Mouse (Mus musculus) spleen, adult 2 months (tissue): ENCODE results near the gene Lrrc1. TPM values are rescaled to one million over a fixed set of nuclear protein-coding genes. Genes with fewer than 3 reads are reported as not detected.
A peak's percentile ranks its signal among the peaks of the same experiment; 100 is the strongest.

Experiments
- DNase-seq, 2 experiments: peaks; one replicate each; pipeline versions ENCODE4 v3.0.0 to v3.0.0-alpha.2; 2012 to 2021; ENCODE audit warnings: low spot score in 2 of 2, low read depth in 1 of 2
- H3K27ac ChIP-seq: fragments of 200-500 bp; 2 replicates; pipeline ENCODE4 v1.5.1; 2012; ENCODE audit warnings: low read length, inconsistent platforms; ENCODE audit not compliant: insufficient read depth
- H3K27me3 ChIP-seq: fragments of 200-500 bp; 2 replicates; pipeline ENCODE4 v1.6.1; 2012; ENCODE audit warnings: mild to moderate bottlenecking, moderate library complexity, low read length, inconsistent platforms; ENCODE audit not compliant: control insufficient read depth, insufficient read depth
- H3K36me3 ChIP-seq: fragments of 200-500 bp; 2 replicates; pipeline ENCODE4 v1.6.1; 2012; ENCODE audit warnings: mild to moderate bottlenecking, low read length, inconsistent platforms; ENCODE audit not compliant: control insufficient read depth, insufficient read depth
- H3K4me1 ChIP-seq: fragments of 200-500 bp; 2 replicates; pipeline ENCODE4 v1.6.1; 2011; ENCODE audit warnings: inconsistent platforms; ENCODE audit not compliant: control insufficient read depth, insufficient read depth, insufficient read length
- H3K4me3 ChIP-seq: fragments of 200-500 bp; 2 replicates; pipeline ENCODE4 v1.5.1; 2011; ENCODE audit warnings: mild to moderate bottlenecking, inconsistent platforms; ENCODE audit not compliant: insufficient read depth, insufficient read length; ENCODE audit errors: extremely low read depth
- CTCF ChIP-seq: fragments of 200-500 bp; IDR thresholded peaks from 2 replicates; pipeline ENCODE4 v1.5.1; 2011; ENCODE audit warnings: mild to moderate bottlenecking, inconsistent platforms; ENCODE audit not compliant: insufficient read depth, insufficient read length, insufficient replicate concordance; ENCODE audit errors: extremely low read depth
- POLR2A ChIP-seq: fragments of 200-500 bp; IDR thresholded peaks from 2 replicates; pipeline ENCODE4 v1.6.1; 2011; ENCODE audit warnings: low read depth, low read length, inconsistent platforms
- WGBS: fragments of 180-500 bp; shearing (Covaris S2); methylation state at CpG from one replicate; pipeline ENCODE4 v1.1.7; 2018; 5-methylcytosine and 5-hydroxymethylcytosine counted together
- polyA plus RNA-seq: library from polyadenylated mRNA; depleted of rRNA; stranded (reverse); fragments of >200 nt; gene quantifications from 2 replicates; pipeline ENCODE4 v1.2.3, GENCODE M21; 2012; rRNA removed

Gene Lrrc1
- 12.7 and 16.5 TPM in 2 replicates for polyA plus RNA-seq

DNA sequence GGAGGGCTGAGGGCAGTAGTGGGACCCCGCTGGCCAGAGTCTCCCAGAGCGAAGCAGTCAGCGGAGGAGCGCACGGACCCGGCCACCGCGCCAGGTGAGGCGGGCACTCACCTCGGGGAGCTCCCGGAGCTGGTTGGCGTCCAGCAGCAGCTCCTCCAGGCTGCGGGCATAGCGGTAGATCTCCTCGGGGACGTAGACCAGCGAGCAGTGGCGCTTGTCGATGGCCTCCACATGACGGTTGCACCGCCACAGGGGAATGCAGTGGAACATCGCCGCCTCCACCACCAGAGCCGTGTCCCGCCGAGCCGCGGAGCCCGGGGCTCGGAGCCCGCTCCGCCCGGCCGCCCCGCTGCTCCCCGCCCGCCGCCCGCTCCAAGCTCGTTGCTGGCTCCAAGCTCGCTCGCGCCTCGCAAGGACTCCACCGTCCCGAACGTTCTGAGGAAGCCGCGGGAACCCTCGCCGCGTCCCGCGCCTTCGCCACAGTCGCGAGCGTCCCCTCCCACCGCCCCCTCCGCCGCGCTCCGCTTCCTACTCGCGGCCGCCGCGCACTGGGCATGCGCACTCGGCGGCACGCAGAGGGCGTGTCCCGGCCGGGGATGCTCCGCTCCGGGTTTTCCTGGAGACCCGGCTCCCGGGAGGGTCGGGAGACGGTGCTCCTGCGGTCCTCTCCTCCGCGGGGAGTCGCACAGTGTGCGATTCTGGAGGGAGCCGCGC is at the start of gene Lrrc1:
Gene Lrrc1, minus strand, starts transcription at position 517 of the 714 bp plus-strand sequence.
- peak; percentile 50 to 68 for DNase-seq
- H3K27me3 ChIP-seq, result peaks cover 2% of the 10 kb centered on the region; the same call in 1 of the 2 replicates
- under 1% methylated on average over 86 of the region's 88 CpGs for WGBS
- TF ChIP-seq POLR2A (peak; percentile 53), CTCF (no peak)
- H3K36me3 ChIP-seq, result no peaks in the 10 kb centered on the region
- peak within 1 kb of the TSS; percentile 79 for H3K27ac ChIP-seq
- peaks cover 4% of the 10 kb centered on the region for H3K4me1 ChIP-seq
- H3K4me3 ChIP-seq, result peak within 1 kb of the TSS; percentile 99

DNA sequence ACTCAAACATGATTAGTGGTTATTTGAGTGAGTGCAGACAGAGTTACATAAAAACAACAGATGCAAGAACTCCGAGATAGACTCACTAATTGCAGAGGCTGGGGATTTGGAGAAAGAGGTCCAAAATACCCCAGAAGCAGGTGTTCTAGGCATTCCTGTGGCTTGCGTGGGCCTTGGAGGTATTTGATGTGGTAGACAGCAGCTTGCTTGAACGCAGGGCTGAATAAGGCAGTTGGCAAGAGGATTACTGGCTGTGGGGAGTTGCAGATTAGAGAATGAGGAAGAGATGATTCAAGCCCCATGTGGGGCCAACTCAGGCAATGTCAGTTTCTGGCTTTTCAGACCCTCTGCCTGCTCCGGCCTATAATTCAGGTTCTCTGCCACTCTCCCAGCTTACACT is 47.8 kb upstream of the Lrrc1 start:
- no peaks in the 10 kb centered on the region for H3K4me1 ChIP-seq
- no peak for DNase-seq
- H3K36me3 ChIP-seq, result no peaks in the 10 kb centered on the region
- no peak overlapping the region for H3K4me3 ChIP-seq
- no peak overlapping the region for H3K27ac ChIP-seq
- no peaks in the 10 kb centered on the region for H3K27me3 ChIP-seq
- WGBS, result 29% methylated on average over 4 of the region's 4 CpGs
- TF ChIP-seq CTCF, result no peak
- no peak for TF ChIP-seq POLR2A

DNA sequence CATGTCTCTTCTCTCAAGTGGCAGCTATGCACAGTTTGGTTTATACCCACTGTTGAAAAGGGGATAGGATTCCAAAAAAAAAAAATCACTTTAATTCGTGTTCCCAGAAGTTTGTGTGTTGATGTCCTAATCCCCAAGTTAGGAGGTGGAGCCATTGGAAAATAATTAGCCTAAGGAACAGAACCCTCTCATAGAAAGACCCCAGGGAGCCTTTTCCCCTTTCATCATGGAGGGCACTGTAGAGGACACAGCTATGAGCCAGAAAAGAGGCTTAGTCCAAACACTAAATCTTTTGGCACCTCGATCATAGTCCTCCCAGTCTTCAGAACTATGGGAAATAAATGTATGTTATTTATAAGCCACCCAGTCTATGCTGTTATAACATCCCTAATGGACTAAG is 44.8 kb upstream of the Lrrc1 start:
- WGBS, result 74% methylated on average over 2 of the region's 2 CpGs
- TF ChIP-seq CTCF (no peak), POLR2A (no peak)
- no peaks in the 10 kb centered on the region for H3K36me3 ChIP-seq
- no peaks in the 10 kb centered on the region for H3K27me3 ChIP-seq
- no peaks in the 10 kb centered on the region for H3K4me1 ChIP-seq
- H3K4me3 ChIP-seq, result no peak overlapping the region
- no peak overlapping the region for H3K27ac ChIP-seq
- no peak for DNase-seq

DNA sequence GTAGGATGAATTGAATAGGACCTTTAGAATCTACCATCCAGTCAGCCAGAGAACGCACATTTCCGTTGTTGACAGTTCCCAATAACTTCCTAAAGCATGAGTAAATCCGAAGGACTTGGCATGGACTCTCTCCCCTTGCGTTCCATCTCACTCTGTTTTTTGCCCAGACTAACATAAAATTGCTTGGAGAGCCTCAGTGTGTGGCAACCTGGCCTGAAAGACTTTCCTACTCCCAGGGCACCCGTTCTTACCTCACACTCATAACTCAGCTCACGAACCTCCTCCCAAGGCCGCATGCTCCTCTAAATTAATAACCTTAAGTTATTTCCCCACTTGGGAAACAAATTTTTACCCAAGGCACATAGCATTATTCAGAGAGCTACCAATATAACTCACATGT is 42.9 kb upstream of the Lrrc1 start:
- no peak overlapping the region for H3K27ac ChIP-seq
- H3K27me3 ChIP-seq, result no peaks in the 10 kb centered on the region
- TF ChIP-seq CTCF (no peak), POLR2A (no peak)
- no peaks in the 10 kb centered on the region for H3K36me3 ChIP-seq
- H3K4me1 ChIP-seq, result no peaks in the 10 kb centered on the region
- 96% methylated on average over 7 of the region's 7 CpGs for WGBS
- no peak for DNase-seq
- H3K4me3 ChIP-seq, result no peak overlapping the region

DNA sequence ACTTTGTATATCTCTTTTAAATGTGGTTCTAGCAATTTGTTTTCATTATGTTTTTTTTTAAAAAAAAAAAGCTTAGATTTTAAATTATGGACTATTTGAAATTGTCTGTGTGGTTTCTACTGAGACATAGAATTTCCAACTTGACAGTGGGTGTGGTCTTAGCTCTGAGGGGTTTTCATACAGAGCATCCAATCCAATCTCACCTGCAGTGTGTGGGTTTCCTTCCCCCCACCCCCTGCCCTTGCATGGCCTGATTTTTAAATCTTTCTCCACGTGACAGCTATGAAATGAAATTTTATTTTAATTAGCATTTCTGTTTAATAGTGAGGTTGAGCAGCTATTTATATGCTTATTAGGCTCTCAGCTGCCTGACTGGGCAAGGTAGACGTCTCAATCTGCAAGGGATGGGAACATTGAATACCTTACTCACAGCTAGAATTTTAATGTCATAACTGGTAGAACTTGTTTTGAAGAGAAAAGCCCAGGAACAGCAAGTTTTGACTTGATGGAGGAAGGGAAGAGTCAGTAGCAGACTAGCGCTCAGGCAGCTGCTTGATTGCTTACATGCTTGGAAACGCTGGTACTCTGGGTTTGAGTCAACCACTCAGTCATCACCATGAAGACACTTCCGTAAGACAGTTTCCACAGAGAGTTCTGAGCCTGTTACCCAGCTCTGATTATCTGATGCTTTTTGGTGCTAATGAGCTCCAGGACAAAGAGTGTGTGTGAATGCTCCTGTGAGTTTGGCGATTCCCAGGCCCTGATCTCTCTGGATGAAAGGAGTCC is 42.3 kb upstream of the Lrrc1 start:
- 80% methylated on average over 6 of the region's 6 CpGs for WGBS
- no peak for DNase-seq
- Histone ChIP-seq H3K4me1 (no peaks in the 10 kb centered on the region), H3K36me3 (no peaks in the 10 kb centered on the region), H3K27ac (no peak overlapping the region), H3K4me3 (no peak overlapping the region), H3K27me3 (no peaks in the 10 kb centered on the region)
- no peak for TF ChIP-seq POLR2A
- TF ChIP-seq CTCF, result no peak

GRCm38 (mm10) chr9:77584746-77585145 is 40.1 kb upstream of the Lrrc1 start:
- H3K4me1 ChIP-seq, result no peaks in the 10 kb centered on the region
- TF ChIP-seq POLR2A (no peak), CTCF (no peak)
- WGBS, result 93% methylated on average over 6 of the region's 6 CpGs
- H3K36me3 ChIP-seq, result no peaks in the 10 kb centered on the region
- no peak overlapping the region for H3K27ac ChIP-seq
- no peaks in the 10 kb centered on the region for H3K27me3 ChIP-seq
- no peak for DNase-seq
- no peak overlapping the region for H3K4me3 ChIP-seq
